Mouse (Mus musculus): ENCODE data around the gene Sos1. TPM values are rescaled to one million over a fixed set of nuclear protein-coding genes. Genes with fewer than 3 reads are reported as not detected.

The Sos1 gene
- polyA plus RNA-seq, 1 experiment from 2014 or later, result 3.9 TPM

DNA sequence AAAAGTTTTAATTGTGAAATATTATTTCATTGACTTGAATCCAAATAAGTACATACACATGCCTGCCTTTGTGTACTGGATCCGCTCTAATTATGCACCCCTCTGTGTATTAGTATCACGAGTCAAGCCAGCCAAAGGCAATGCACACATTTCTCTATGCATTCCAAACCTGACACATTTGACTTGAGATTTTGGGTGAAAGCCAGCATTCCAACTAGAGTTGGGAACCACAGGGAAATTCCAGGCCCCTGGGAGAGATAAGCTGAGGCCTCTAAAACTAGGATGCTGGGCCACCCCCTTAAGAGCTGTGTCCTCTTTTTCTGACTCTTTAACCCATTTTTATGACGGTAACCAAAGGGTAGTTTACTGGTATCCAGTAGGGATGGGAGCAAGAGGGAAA lies 8.7 kb upstream of the Sos1 start:
- Histone ChIP-seq H3K9ac (ENCODE audit: low read depth, low read length) (no peak overlapping the region), H3K4me3 (ENCODE audit: low read depth, low read length) (no peak overlapping the region), H3K27ac (ENCODE audit: low read depth, low read length) (no peak overlapping the region), H3K4me2 (replicated peaks; ENCODE audit: low read depth) (no peak overlapping the region), H3K9me3 (ENCODE audit: control insufficient read depth) (no peaks in the 10 kb centered on the region), H3K36me3 (ENCODE audit: control insufficient read depth, insufficient read depth) (no peaks in the 10 kb centered on the region), H3K27me3 (replicated peaks; ENCODE audit: control insufficient read depth, insufficient read depth, low read length) (no peaks in the 10 kb centered on the region), H3K4me1 (replicated peaks; ENCODE audit: control insufficient read depth, insufficient read depth, low read length) (no peaks in the 10 kb centered on the region)
- ATAC-seq, result no peak
- no peak for TF ChIP-seq CTCF (IDR thresholded peaks at IDR 0.05; ENCODE audit: low read depth)
- 71% methylated on average over 3 of the region's 3 CpGs for WGBS

DNA sequence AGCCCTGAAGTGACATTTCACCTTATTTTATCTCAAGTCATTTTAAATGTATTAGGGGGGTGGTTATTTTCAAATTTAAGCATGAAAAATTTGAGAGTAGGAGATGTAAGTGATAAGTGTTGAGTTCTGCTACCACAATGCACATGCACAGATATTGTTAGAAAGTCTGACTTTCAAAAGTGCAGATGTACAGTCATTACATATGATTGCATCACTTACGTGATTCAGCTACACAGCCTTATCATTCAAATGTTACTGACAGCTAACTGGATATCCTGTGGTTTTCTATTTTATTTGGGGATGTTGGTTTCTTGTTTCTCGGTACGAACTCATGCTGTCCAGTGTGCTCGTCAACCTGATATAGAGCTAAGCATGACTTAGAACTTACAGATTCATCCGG lies 4.9 kb upstream of the Sos1 start:
- H3K4me1 ChIP-seq (replicated peaks; ENCODE audit: control insufficient read depth, insufficient read depth, low read length), result 0 out of 2 replicates have a peak, but pooled peaks cover 7% of the 10 kb centered on the region
- no peak overlapping the region for H3K27ac ChIP-seq (ENCODE audit: low read depth, low read length)
- no peaks in the 10 kb centered on the region for H3K9me3 ChIP-seq (ENCODE audit: control insufficient read depth)
- ATAC-seq, result no peak
- H3K9ac ChIP-seq (ENCODE audit: low read depth, low read length), result no peak overlapping the region
- no peak overlapping the region for H3K4me2 ChIP-seq (replicated peaks; ENCODE audit: low read depth)
- no peaks in the 10 kb centered on the region for H3K27me3 ChIP-seq (replicated peaks; ENCODE audit: control insufficient read depth, insufficient read depth, low read length)
- TF ChIP-seq CTCF (IDR thresholded peaks at IDR 0.05; ENCODE audit: low read depth), result no peak
- no peak overlapping the region for H3K4me3 ChIP-seq (ENCODE audit: low read depth, low read length)
- H3K36me3 ChIP-seq (ENCODE audit: control insufficient read depth, insufficient read depth), result no peaks in the 10 kb centered on the region
- 88% methylated on average over 5 of the region's 5 CpGs for WGBS

- Histone ChIP-seq H3K36me3 (ENCODE audit: control insufficient read depth, insufficient read depth) (no peaks in the 10 kb centered on the region), H3K4me2 (replicated peaks; ENCODE audit: low read depth) (peak overlapping the region; percentile 74), H3K4me1 (replicated peaks; ENCODE audit: control insufficient read depth, insufficient read depth, low read length) (0 out of 2 replicates have a peak, but pooled peaks cover 11% of the 10 kb centered on the region), H3K9me3 (ENCODE audit: control insufficient read depth) (no peaks in the 10 kb centered on the region), H3K27ac (ENCODE audit: low read depth, low read length) (peak overlapping the region; percentile 97), H3K4me3 (ENCODE audit: low read depth, low read length) (peak overlapping the region; percentile 92), H3K27me3 (replicated peaks; ENCODE audit: control insufficient read depth, insufficient read depth, low read length) (no peaks in the 10 kb centered on the region), H3K9ac (ENCODE audit: low read depth, low read length) (peak overlapping the region; percentile 97)
- TF ChIP-seq CTCF (IDR thresholded peaks at IDR 0.05; ENCODE audit: low read depth), result no peak
- WGBS, result 21% methylated on average over 7 of the region's 7 CpGs
- ATAC-seq, result no peak
Observed at GRCm38 (mm10) chr17:80480855-80481224, 587 bp upstream of the Sos1 start.

DNA sequence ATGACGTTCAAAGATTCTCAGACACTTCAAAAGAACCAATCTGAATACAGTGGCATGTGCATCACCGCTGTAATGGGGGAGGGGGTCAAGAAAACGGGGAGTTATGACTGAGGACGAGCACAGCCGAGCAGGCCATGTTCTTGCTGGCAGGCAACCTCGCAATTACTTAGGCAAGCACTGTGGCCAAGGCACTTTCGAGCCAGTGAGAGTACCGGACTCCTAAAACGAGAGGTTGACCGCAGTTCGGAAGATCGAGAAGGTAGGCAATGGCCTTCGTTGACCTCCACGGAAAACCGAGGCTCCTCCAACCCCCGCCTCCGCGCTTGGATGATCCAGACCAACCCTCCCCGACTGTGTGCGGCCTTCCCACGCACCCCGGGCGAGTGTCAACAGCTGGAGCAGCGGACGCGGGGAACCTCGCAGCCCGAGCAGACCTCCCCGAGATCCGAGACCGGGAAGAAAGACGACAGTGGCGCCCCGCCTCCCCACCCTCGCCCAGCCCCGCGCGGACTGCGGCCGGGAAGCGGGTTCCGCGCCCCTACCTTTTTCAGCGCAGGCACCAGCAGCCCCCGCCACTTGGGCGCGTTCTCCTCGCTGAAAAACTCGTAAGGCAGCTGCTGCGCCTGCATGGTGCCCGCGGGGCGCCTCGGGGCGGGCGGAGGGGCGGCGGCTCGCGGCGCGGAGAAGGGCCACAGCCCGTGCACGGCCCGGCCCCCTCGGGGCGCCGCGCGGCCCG lies 790 bp downstream of the Sos1 start:
- peak overlapping the region; percentile 97 for H3K27ac ChIP-seq (ENCODE audit: low read depth, low read length)
- H3K27me3 ChIP-seq (replicated peaks; ENCODE audit: control insufficient read depth, insufficient read depth, low read length), result no peaks in the 10 kb centered on the region
- under 1% methylated on average over 71 of the region's 71 CpGs for WGBS
- H3K9me3 ChIP-seq (ENCODE audit: control insufficient read depth), result no peaks in the 10 kb centered on the region
- peak; percentile 34 for ATAC-seq
- TF ChIP-seq CTCF (IDR thresholded peaks at IDR 0.05; ENCODE audit: low read depth), result no peak
- no peaks in the 10 kb centered on the region for H3K36me3 ChIP-seq (ENCODE audit: control insufficient read depth, insufficient read depth)
- H3K4me2 ChIP-seq (replicated peaks; ENCODE audit: low read depth), result peak overlapping the region; percentile 74
- H3K9ac ChIP-seq (ENCODE audit: low read depth, low read length), result peak overlapping the region; percentile 97
- peak overlapping the region; percentile 92 for H3K4me3 ChIP-seq (ENCODE audit: low read depth, low read length)
- H3K4me1 ChIP-seq (replicated peaks; ENCODE audit: control insufficient read depth, insufficient read depth, low read length), result 0 out of 2 replicates have a peak, but pooled peaks cover 11% of the 10 kb centered on the region

DNA sequence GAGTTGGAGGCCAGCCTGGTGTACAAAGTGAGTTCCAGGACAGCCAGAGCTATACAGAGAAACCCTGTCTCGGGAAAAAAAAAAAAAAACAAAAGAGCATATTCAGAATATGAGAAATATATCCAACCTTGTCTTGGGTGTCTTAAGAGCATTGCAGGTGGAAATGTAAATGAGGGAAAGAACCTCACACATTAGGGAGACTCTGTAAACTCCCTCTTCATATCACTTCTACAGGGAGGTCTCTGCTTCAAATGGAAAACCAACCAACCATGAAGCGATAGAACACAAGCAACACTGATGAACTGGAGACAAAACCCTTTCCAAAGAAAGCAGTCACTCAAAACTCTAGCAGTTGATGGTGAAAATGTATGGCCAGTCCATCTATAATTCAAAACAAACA lies 2.6 kb downstream of the Sos1 start:
- Histone ChIP-seq H3K27ac (ENCODE audit: low read depth, low read length) (no peak overlapping the region), H3K9ac (ENCODE audit: low read depth, low read length) (no peak overlapping the region), H3K4me2 (replicated peaks; ENCODE audit: low read depth) (no peak overlapping the region), H3K4me1 (replicated peaks; ENCODE audit: control insufficient read depth, insufficient read depth, low read length) (0 out of 2 replicates have a peak, but pooled peaks cover 11% of the 10 kb centered on the region), H3K9me3 (ENCODE audit: control insufficient read depth) (no peaks in the 10 kb centered on the region), H3K27me3 (replicated peaks; ENCODE audit: control insufficient read depth, insufficient read depth, low read length) (no peaks in the 10 kb centered on the region), H3K4me3 (ENCODE audit: low read depth, low read length) (no peak overlapping the region), H3K36me3 (ENCODE audit: control insufficient read depth, insufficient read depth) (no peaks in the 10 kb centered on the region)
- WGBS, result 93% methylated on average over 2 of the region's 2 CpGs
- no peak for ATAC-seq
- no peak for TF ChIP-seq CTCF (IDR thresholded peaks at IDR 0.05; ENCODE audit: low read depth)

DNA sequence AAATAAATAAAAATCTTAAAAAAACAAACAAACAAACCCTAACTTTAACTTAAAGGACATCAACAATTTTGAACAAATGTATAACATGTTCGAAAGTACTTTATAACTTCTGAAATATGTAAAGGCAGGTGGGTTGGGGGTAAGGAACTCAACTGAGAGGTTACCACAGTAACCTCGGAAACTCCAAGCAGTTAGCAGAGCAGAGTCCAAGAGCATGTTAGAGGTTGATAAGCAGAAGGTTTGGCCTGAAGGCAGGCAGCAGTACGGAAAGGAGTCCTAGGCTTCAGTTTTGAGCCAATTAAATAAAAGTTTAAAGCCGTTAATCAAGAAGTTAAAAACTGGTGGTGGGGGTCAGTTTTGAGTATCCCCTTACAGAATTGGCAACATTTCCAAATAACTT lies 3.8 kb downstream of the Sos1 start:
- Histone ChIP-seq H3K9me3 (ENCODE audit: control insufficient read depth) (no peaks in the 10 kb centered on the region), H3K9ac (ENCODE audit: low read depth, low read length) (no peak overlapping the region), H3K4me1 (replicated peaks; ENCODE audit: control insufficient read depth, insufficient read depth, low read length) (0 out of 2 replicates have a peak, but pooled peaks cover 7% of the 10 kb centered on the region), H3K27me3 (replicated peaks; ENCODE audit: control insufficient read depth, insufficient read depth, low read length) (no peaks in the 10 kb centered on the region), H3K4me2 (replicated peaks; ENCODE audit: low read depth) (no peak overlapping the region), H3K27ac (ENCODE audit: low read depth, low read length) (no peak overlapping the region), H3K36me3 (ENCODE audit: control insufficient read depth, insufficient read depth) (no peaks in the 10 kb centered on the region), H3K4me3 (ENCODE audit: low read depth, low read length) (no peak overlapping the region)
- 66% methylated on average over 4 of the region's 4 CpGs for WGBS
- TF ChIP-seq CTCF (IDR thresholded peaks at IDR 0.05; ENCODE audit: low read depth), result no peak
- ATAC-seq, result no peak
